In genomic region chr4:77647451-77648137, GRCm38 (mm10) we compare ENCODE assay signal across 15 mouse cellular contexts.
DNase-seq lines count a peak whose midpoint lies in the region; ATAC-seq lines count a peak whose summit lies in the region.
"Had no signal": no experiment of that assay in that cellular context is flagged by ENCODE, and none has a peak within 500 bp of the region (broad histone marks: within the 10 kb centered on the region; RNA-seq: fewer than 3 reads in every experiment).

No protein-coding gene starts in this region.

- H3K4me3 ChIP-seq in liver, embryonic 11.5 days (ENCODE audit: low read depth, low read length) = no peak overlapping the region
- H3K4me3 ChIP-seq: forebrain, embryonic 13.5 days; heart, adult 2 months; hindbrain, embryonic 12.5 days; lung, embryonic 15.5 days had no signal

- H3K9me3 ChIP-seq in liver, embryonic 11.5 days (ENCODE audit: control insufficient read depth, low read length) = no peaks in the 10 kb centered on the region
- H3K9me3 ChIP-seq: forebrain, embryonic 13.5 days; hindbrain, embryonic 12.5 days; lung, embryonic 15.5 days had no signal

- DNase-seq in adrenal gland, postnatal 14 days = peak; percentile 8
- no peak for DNase-seq in adrenal gland, adult 8-10 months
- DNase-seq in right cerebral cortex, adult 18-20 months = peak; percentile 84
- DNase-seq in right cerebral cortex, postnatal 14 days = no peak
- DNase-seq in left cerebral cortex, adult 9 months (ENCODE audit: low spot score in 2 of 2) = peak; percentile 70 to 76
- DNase-seq in telencephalon, adult 2 months (ENCODE audit: low read depth, low spot score) = peak; percentile 95
- no peak for DNase-seq in MN1 (ENCODE audit: low spot score)
- DNase-seq in liver, embryonic 11.5 days (ENCODE audit: low spot score) = no peak
- DNase-seq: cerebellum, adult 11 months; heart, adult 2 months; spleen, adult 18-20 months had no signal

- H3K4me2 ChIP-seq in liver, embryonic 11.5 days = no peak overlapping the region
- H3K4me2 ChIP-seq: forebrain, embryonic 13.5 days; hindbrain, embryonic 12.5 days; lung, embryonic 15.5 days had no signal

- no peaks in the 10 kb centered on the region for H3K27me3 ChIP-seq in liver, embryonic 11.5 days (replicated peaks; ENCODE audit: control insufficient read depth, insufficient read depth, low read length)
- H3K27me3 ChIP-seq: forebrain, embryonic 13.5 days; hindbrain, embryonic 12.5 days; lung, embryonic 15.5 days had no signal

- H3K36me3 ChIP-seq in liver, embryonic 11.5 days (ENCODE audit: control insufficient read depth, insufficient read depth, low read length) = no peaks in the 10 kb centered on the region
- H3K36me3 ChIP-seq: hindbrain, embryonic 12.5 days; lung, embryonic 15.5 days had no signal

- no peak for ATAC-seq in liver, embryonic 11.5 days (replicated peaks; ENCODE audit: low FRiP score)
- ATAC-seq: forebrain, embryonic 13.5 days; midbrain, embryonic 16.5 days had no signal

- H3K27ac ChIP-seq in liver, embryonic 11.5 days (ENCODE audit: low read depth, low read length) = no peak overlapping the region
- H3K27ac ChIP-seq: forebrain, embryonic 13.5 days; heart, adult 2 months; hindbrain, embryonic 12.5 days; lung, embryonic 15.5 days had no signal

- H3K9ac ChIP-seq in liver, embryonic 11.5 days (ENCODE audit: low read depth, low read length) = no peak overlapping the region
- H3K9ac ChIP-seq: forebrain, embryonic 13.5 days; hindbrain, embryonic 12.5 days; lung, embryonic 15.5 days had no signal

- H3K4me1 ChIP-seq in liver, embryonic 11.5 days (replicated peaks; ENCODE audit: control insufficient read depth, insufficient read depth, low read length) = no peaks in the 10 kb centered on the region
- H3K4me1 ChIP-seq: forebrain, embryonic 13.5 days; hindbrain, embryonic 12.5 days; lung, embryonic 15.5 days had no signal

- 89% methylated on average over 5 of the region's 5 CpGs for WGBS in liver, embryonic 11.5 days

Comparison
In these comparisons a context has a peak if more than half of its experiments do, and no peak if none do; other contexts are left out.
1. DNase-seq: peak in adrenal gland, postnatal 14 days (single experiment), right cerebral cortex, adult 18-20 months (single experiment), left cerebral cortex, adult 9 months (2 of 2) and telencephalon, adult 2 months (single experiment); none in adrenal gland, adult 8-10 months (single experiment), right cerebral cortex, postnatal 14 days (single experiment), MN1 (single experiment) and liver, embryonic 11.5 days (single experiment).